Mouse (Mus musculus): Measurements from ENCODE around the gene Ppil2.

DNA sequence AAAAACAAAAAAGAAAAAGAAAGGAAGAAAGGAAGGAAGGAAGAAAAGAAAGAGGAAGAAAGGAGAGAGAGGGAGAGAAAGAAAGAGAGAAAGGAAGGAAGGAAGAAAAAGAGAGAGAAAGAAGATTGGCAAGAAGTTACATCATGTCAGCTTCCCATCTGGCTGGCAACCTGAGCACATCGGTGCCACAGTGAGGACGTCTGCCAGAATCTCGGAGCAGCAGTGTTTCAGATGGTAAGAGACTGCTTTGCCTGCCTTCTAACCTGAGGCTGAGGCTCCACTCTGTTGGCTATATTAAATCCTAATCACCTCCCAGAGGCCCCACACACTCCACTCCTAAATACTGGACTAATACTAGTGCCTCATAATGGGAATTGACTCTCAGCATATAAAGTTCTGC, 57.2 kb downstream of the Ppil2 start:
- no peak for TF ChIP-seq CTCF (IDR thresholded peaks at IDR 0.05; ENCODE audit: control insufficient read depth, insufficient read depth, insufficient read length)
- no peak for TF ChIP-seq USF1 (IDR thresholded peaks at IDR 0.05; ENCODE audit: low read depth)
- TF ChIP-seq MYOD1 (IDR thresholded peaks at IDR 0.05; ENCODE audit: control insufficient read depth, insufficient read length, low read depth), result no peak
- no peak for TF ChIP-seq CEBPB (IDR thresholded peaks at IDR 0.05; ENCODE audit: low read depth)
- TF ChIP-seq FOSL1 (IDR thresholded peaks at IDR 0.05; ENCODE audit: insufficient read depth, low read length, poor library complexity, severe bottlenecking), result no peak
